Mouse (Mus musculus): ENCODE results near the gene Cbl.
A peak's percentile ranks its signal among the peaks of the same experiment; 100 is the strongest.

Gene Cbl

GRCm38 (mm10) chr9:44233802-44234478 is at the start of gene Cbl:
Gene Cbl, minus strand, starts transcription at chr9:44234049.
- DNase-seq (ENCODE audit: low spot score): peak; percentile 97

- no peak for DNase-seq (ENCODE audit: low spot score)
Observed at GRCm38 (mm10) chr9:44283183-44283582, 49.3 kb upstream of the Cbl start.

- no peak for DNase-seq (ENCODE audit: low spot score)
Observed at GRCm38 (mm10) chr9:44269973-44270372, 36.1 kb upstream of the Cbl start.

GRCm38 (mm10) chr9:44269077-44269476 is 35.2 kb upstream of the Cbl start:
- no peak for DNase-seq (ENCODE audit: low spot score)

- DNase-seq (ENCODE audit: low spot score): no peak
Observed at GRCm38 (mm10) chr9:44268432-44268831, 34.6 kb upstream of the Cbl start, which contains the start of gene Nlrx1. Gene Nlrx1, minus strand, starts transcription at chr9:44268599.

GRCm38 (mm10) chr9:44268027-44268360 is 34.1 kb upstream of the Cbl start:
- DNase-seq (ENCODE audit: low spot score): peak; percentile 86

GRCm38 (mm10) chr9:44267319-44268026 is 33.6 kb upstream of the Cbl start:
- DNase-seq (ENCODE audit: low spot score): no peak

- no peak for DNase-seq (ENCODE audit: low spot score)
Observed at GRCm38 (mm10) chr9:44266478-44267226, 32.8 kb upstream of the Cbl start.

- no peak for DNase-seq (ENCODE audit: low spot score)
Observed at GRCm38 (mm10) chr9:44261388-44261787, 27.5 kb upstream of the Cbl start.

GRCm38 (mm10) chr9:44259014-44259413 is 25.2 kb upstream of the Cbl start:
- DNase-seq (ENCODE audit: low spot score): no peak

- DNase-seq (ENCODE audit: low spot score): no peak
Observed at GRCm38 (mm10) chr9:44256213-44256612, 22.4 kb upstream of the Cbl start.

- DNase-seq (ENCODE audit: low spot score): no peak
Observed at GRCm38 (mm10) chr9:44255136-44255521, 21.3 kb upstream of the Cbl start.

GRCm38 (mm10) chr9:44254508-44255135 is 20.8 kb upstream of the Cbl start:
- DNase-seq (ENCODE audit: low spot score): no peak

GRCm38 (mm10) chr9:44253441-44253840 is 19.6 kb upstream of the Cbl start:
- no peak for DNase-seq (ENCODE audit: low spot score)

- DNase-seq (ENCODE audit: low spot score): no peak
Observed at GRCm38 (mm10) chr9:44251314-44251713, 17.5 kb upstream of the Cbl start, which contains the start of gene Pdzd3. Gene Pdzd3, minus strand, starts transcription at chr9:44251471.

- no peak for DNase-seq (ENCODE audit: low spot score)
Observed at GRCm38 (mm10) chr9:44250445-44250844, 16.6 kb upstream of the Cbl start.

- DNase-seq (ENCODE audit: low spot score): no peak
Observed at GRCm38 (mm10) chr9:44249181-44250146, 15.6 kb upstream of the Cbl start.

GRCm38 (mm10) chr9:44247907-44248306 is 14.1 kb upstream of the Cbl start:
- DNase-seq (ENCODE audit: low spot score): no peak

- no peak for DNase-seq (ENCODE audit: low spot score)
Observed at GRCm38 (mm10) chr9:44243621-44244020, 9.8 kb upstream of the Cbl start.

GRCm38 (mm10) chr9:44241418-44241817 is 7.6 kb upstream of the Cbl start:
- no peak for DNase-seq (ENCODE audit: low spot score)

GRCm38 (mm10) chr9:44240911-44241310 is 7.1 kb upstream of the Cbl start:
- DNase-seq (ENCODE audit: low spot score): no peak

All from testis, postnatal 14 days (tissue).